ENCODE assay signal across 17 mouse cellular contexts in genomic region chr14:73123381-73123780, GRCm38 (mm10). TPM values are rescaled to one million over a fixed set of nuclear protein-coding genes. Genes with fewer than 3 reads are reported as not detected.
A peak's percentile ranks its signal among the peaks of the same experiment; 100 is the strongest.
DNase-seq lines count a peak whose midpoint lies in the region; ATAC-seq and TF ChIP-seq lines count a peak whose summit lies in the region.
"Had no signal": no experiment of that assay in that cellular context is flagged by ENCODE, and none has a peak within 500 bp of the region (broad histone marks: within the 10 kb centered on the region; RNA-seq: fewer than 3 reads in every experiment).

No protein-coding gene starts in this region.

- TF ChIP-seq EP300 in lung, postnatal 0 days (IDR thresholded peaks at IDR 0.05): no peak

- H3K4me1 ChIP-seq in lung, postnatal 0 days (ENCODE audit: insufficient read depth, low read depth, low read length): no peaks in the 10 kb centered on the region
- peaks cover 76% of the 10 kb centered on the region for H3K4me1 ChIP-seq in G1E (ENCODE audit: insufficient read depth, low read depth, low read length)
- H3K4me1 ChIP-seq in brown adipose tissue, adult 24 weeks (ENCODE audit: control insufficient read depth, insufficient read depth, insufficient read length, low read length): peaks cover 15% of the 10 kb centered on the region
- peaks cover 7% of the 10 kb centered on the region for H3K4me1 ChIP-seq in liver, embryonic 16.5 days (ENCODE audit: control insufficient read depth, low read depth, low read length)
- peaks cover 27% of the 10 kb centered on the region for H3K4me1 ChIP-seq in embryonic facial prominence, embryonic 10.5 days

- no peak for ATAC-seq in lung, postnatal 0 days
- ATAC-seq in G1E (ENCODE audit: extremely low read depth, insufficient number of reproducible peaks, low FRiP score, poor library complexity, severe bottlenecking): no peak
- no peak for ATAC-seq in liver, embryonic 16.5 days (ENCODE audit: low read depth)
- ATAC-seq: intestine, embryonic 16.5 days; midbrain, embryonic 16.5 days had no signal

- 0 out of 2 replicates have a peak overlapping the region, but pooled peaks have one; percentile 35 for H3K27ac ChIP-seq in lung, postnatal 0 days (ENCODE audit: low read length)
- H3K27ac ChIP-seq in brown adipose tissue, adult 24 weeks (replicated peaks; ENCODE audit: low read depth, low read length): peak overlapping the region; percentile 46
- H3K27ac ChIP-seq in liver, embryonic 16.5 days (ENCODE audit: low read length): peak overlapping the region; percentile 19; the same call in 1 of the 2 replicates
- no peak overlapping the region for H3K27ac ChIP-seq in embryonic facial prominence, embryonic 10.5 days (replicated peaks)
- no peak overlapping the region for H3K27ac ChIP-seq in layer of hippocampus, adult 2 months
- H3K27ac ChIP-seq: forebrain, embryonic 10.5 days; neural tube, embryonic 13.5 days had no signal

- no peaks in the 10 kb centered on the region for H3K9me3 ChIP-seq in lung, postnatal 0 days (ENCODE audit: low read length)
- H3K9me3 ChIP-seq in G1E (replicated peaks): no peaks in the 10 kb centered on the region
- no peaks in the 10 kb centered on the region for H3K9me3 ChIP-seq in liver, embryonic 16.5 days (replicated peaks; ENCODE audit: control insufficient read depth, low read length)
- H3K9me3 ChIP-seq in embryonic facial prominence, embryonic 10.5 days: no peaks in the 10 kb centered on the region
- H3K9me3 ChIP-seq: embryonic facial prominence, embryonic 13.5 days; forebrain, embryonic 10.5 days; neural tube, embryonic 13.5 days had no signal

- DNase-seq in lung, postnatal 0 days (ENCODE audit: low spot score): no peak
- DNase-seq in lung, postnatal 14 days: no peak
- no peak for DNase-seq in G1E (ENCODE audit: low spot score)
- no peak for DNase-seq in embryonic facial prominence, embryonic 10.5 days (ENCODE audit: low spot score)
- DNase-seq in layer of hippocampus, adult 2 months (ENCODE audit: low spot score in 2 of 2): no peak
- DNase-seq: adrenal gland, postnatal 10 days; cerebellum, postnatal 25 days; heart, postnatal 4 days; layer of hippocampus, postnatal 36 days; retina, postnatal 1 day had no signal

- H3K9ac ChIP-seq in lung, postnatal 0 days (replicated peaks; ENCODE audit: low read depth): no peak overlapping the region
- no peak overlapping the region for H3K9ac ChIP-seq in liver, embryonic 16.5 days (ENCODE audit: low read depth, low read length)
- H3K9ac ChIP-seq: embryonic facial prominence, embryonic 13.5 days; neural tube, embryonic 13.5 days had no signal

- no peak overlapping the region for H3K4me3 ChIP-seq in lung, postnatal 0 days (ENCODE audit: low read depth, low read length)
- peak overlapping the region; percentile 49; the same call in 1 of the 2 replicates for H3K4me3 ChIP-seq in G1E (ENCODE audit: low read depth, low read length)
- H3K4me3 ChIP-seq in brown adipose tissue, adult 24 weeks (ENCODE audit: insufficient read depth, low read depth, low read length): no peak overlapping the region
- no peak overlapping the region for H3K4me3 ChIP-seq in liver, embryonic 16.5 days (ENCODE audit: low read depth, low read length)
- no peak overlapping the region for H3K4me3 ChIP-seq in embryonic facial prominence, embryonic 10.5 days
- H3K4me3 ChIP-seq in layer of hippocampus, adult 2 months: no peak overlapping the region
- H3K4me3 ChIP-seq: embryonic facial prominence, embryonic 13.5 days; forebrain, embryonic 10.5 days; neural tube, embryonic 13.5 days had no signal

- no peaks in the 10 kb centered on the region for H3K36me3 ChIP-seq in lung, postnatal 0 days (ENCODE audit: insufficient read depth, low read length)
- no peaks in the 10 kb centered on the region for H3K36me3 ChIP-seq in G1E (replicated peaks)
- H3K36me3 ChIP-seq in liver, embryonic 16.5 days (ENCODE audit: control insufficient read depth, insufficient read depth): no peaks in the 10 kb centered on the region
- no peaks in the 10 kb centered on the region for H3K36me3 ChIP-seq in embryonic facial prominence, embryonic 10.5 days (replicated peaks)
- H3K36me3 ChIP-seq: embryonic facial prominence, embryonic 13.5 days; forebrain, embryonic 10.5 days; neural tube, embryonic 13.5 days had no signal

- no peaks in the 10 kb centered on the region for H3K27me3 ChIP-seq in lung, postnatal 0 days (replicated peaks; ENCODE audit: insufficient read depth, low read length)
- H3K27me3 ChIP-seq in G1E (ENCODE audit: insufficient read depth, low read length): no peaks in the 10 kb centered on the region
- no peaks in the 10 kb centered on the region for H3K27me3 ChIP-seq in liver, embryonic 16.5 days (ENCODE audit: control insufficient read depth, insufficient read depth, low read depth, low read length)
- no peaks in the 10 kb centered on the region for H3K27me3 ChIP-seq in embryonic facial prominence, embryonic 10.5 days (replicated peaks; ENCODE audit: low read depth, poor library complexity, severe bottlenecking)
- H3K27me3 ChIP-seq: embryonic facial prominence, embryonic 13.5 days; neural tube, embryonic 13.5 days had no signal

- TF ChIP-seq CTCF in lung, postnatal 0 days (IDR thresholded peaks at IDR 0.05): no peak
- TF ChIP-seq CTCF in G1E (IDR thresholded peaks at IDR 0.05; ENCODE audit: low read depth, low read length): no peak
- TF ChIP-seq CTCF in layer of hippocampus, adult 2 months (conservative IDR thresholded peaks at IDR 0.05): no peak

- WGBS in lung, postnatal 0 days: 89% methylated on average over 9 of the region's 9 CpGs
- WGBS in liver, embryonic 16.5 days (ENCODE audit: insufficient replicate concordance): 28% methylated on average over 9 of the region's 9 CpGs
- WGBS in embryonic facial prominence, embryonic 10.5 days: 91% methylated on average over 9 of the region's 9 CpGs

- no peak overlapping the region for H3K4me2 ChIP-seq in lung, postnatal 0 days (replicated peaks; ENCODE audit: low read depth, low read length)
- H3K4me2 ChIP-seq in liver, embryonic 16.5 days (ENCODE audit: low read depth, low read length): no peak overlapping the region
- H3K4me2 ChIP-seq: embryonic facial prominence, embryonic 13.5 days; neural tube, embryonic 13.5 days had no signal

RNA-seq across cellular contexts. Expression of gene Rcbtb2, which starts 0.5 kb away (rescaled TPM):
- 45.6 and 49.7 TPM in 2 replicates for polyA plus RNA-seq in lung, postnatal 0 days (2015; fragmentation: Nextera tagmentation; extraction: Ambion mirVana)
- total RNA-seq in G1E (2014; fragmentation: Nextera tagmentation) (29.1 and 34.8 TPM in 2 replicates), G1E (2017) (47.2 and 49.9 TPM in 2 replicates)
- 21.9 and 24.4 TPM in 2 replicates for polyA plus RNA-seq in G1E (2012)
- polyA plus RNA-seq in brown adipose tissue, adult 24 weeks (2012; ENCODE audit: insufficient read depth, insufficient read length, missing spikeins): 138 and 227 TPM in 2 replicates
- 19.5 and 21.4 TPM in 2 replicates for polyA plus RNA-seq in liver, embryonic 16.5 days (2015; fragmentation: Nextera tagmentation; extraction: Ambion mirVana)
- polyA plus RNA-seq in embryonic facial prominence, embryonic 10.5 days (2016; fragmentation: Nextera tagmentation; extraction: Ambion mirVana): 171 and 180 TPM in 2 replicates
- 10 to 100 TPM; 29.0 to 34.8 TPM for total RNA-seq in layer of hippocampus, adult 2 months (2021)

Comparison
In these comparisons a context has a peak if more than half of its experiments do, and no peak if none do; other contexts are left out.
1. H3K27ac ChIP-seq: peak in lung, postnatal 0 days (single experiment), brown adipose tissue, adult 24 weeks (single experiment) and liver, embryonic 16.5 days (single experiment); none in embryonic facial prominence, embryonic 10.5 days (single experiment) and layer of hippocampus, adult 2 months (single experiment).